Mouse (Mus musculus): ENCODE data around the gene Hist1h4c. TPM values are rescaled to one million over a fixed set of nuclear protein-coding genes. Genes with fewer than 3 reads are reported as not detected.
"Not testable (repeated sequence)": the region's sequence is repeated elsewhere in the genome, so short reads cannot be mapped to it uniquely, and the experiment has no call there.

Hist1h4c gene
- polyA plus RNA-seq (2015; fragmentation: Nextera tagmentation; extraction: Ambion mirVana) = 5.1 and 5.8 TPM in 2 replicates

DNA sequence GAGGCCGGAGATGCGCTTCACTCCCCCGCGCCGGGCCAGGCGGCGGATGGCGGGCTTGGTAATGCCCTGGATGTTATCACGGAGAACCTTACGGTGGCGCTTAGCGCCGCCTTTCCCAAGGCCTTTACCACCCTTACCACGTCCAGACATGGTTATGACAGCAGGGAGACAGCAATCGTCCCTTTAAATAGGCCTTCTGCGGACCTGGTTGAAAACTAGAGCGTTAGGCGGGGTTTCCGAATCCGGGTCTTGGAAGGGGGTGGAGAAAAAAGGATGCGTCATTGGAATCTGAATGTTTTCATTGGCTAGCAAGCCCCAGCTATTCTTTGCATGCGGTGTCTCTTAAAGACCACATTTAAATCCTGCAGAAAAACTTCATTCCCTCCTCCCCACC lies at the start of gene Hist1h4c:
Gene Hist1h4c (minus strand): TSS at position 155 of the 394 bp plus-strand sequence.
- Histone ChIP-seq H3K9ac (replicated peaks) (peak within 1 kb of the TSS; percentile 73), H3K4me3 (replicated peaks) (peak within 1 kb of the TSS; percentile 50), H3K27ac (peak within 1 kb of the TSS; percentile 90), H3K27me3 (no peaks in the 10 kb centered on the region), H3K9me3 (no peaks in the 10 kb centered on the region), H3K36me3 (no peaks in the 10 kb centered on the region), H3K4me2 (replicated peaks) (peak within 1 kb of the TSS; percentile 83), H3K4me1 (replicated peaks) (peaks cover 11% of the 10 kb centered on the region)
- under 1% methylated on average over 21 of the region's 22 CpGs for WGBS
- peak; percentile 97 for ATAC-seq

DNA sequence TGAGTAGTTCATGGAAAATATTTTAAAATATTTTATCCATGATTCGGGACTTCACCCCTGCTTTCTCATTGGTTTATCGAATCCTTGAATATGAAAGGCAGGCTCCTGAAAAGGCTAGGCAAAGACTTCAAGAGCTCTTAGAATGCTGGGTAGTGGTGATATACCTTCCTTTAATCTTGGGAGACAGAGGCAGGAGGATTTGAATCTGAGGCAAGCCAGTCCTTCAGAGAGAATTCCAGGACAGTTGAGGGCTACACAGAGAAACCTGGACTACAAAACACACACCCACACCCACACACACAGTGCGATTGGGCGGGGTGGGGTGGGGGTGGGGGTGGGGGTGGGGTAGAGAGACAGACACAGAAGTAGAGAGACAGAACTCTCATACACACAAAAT lies 49.6 kb upstream of the Hist1h4c start:
- Histone ChIP-seq H3K4me1 (replicated peaks) (peaks cover 33% of the 10 kb centered on the region), H3K27me3 (no peaks in the 10 kb centered on the region), H3K27ac (peak overlapping the region; percentile 77), H3K9me3 (no peaks in the 10 kb centered on the region), H3K36me3 (no peaks in the 10 kb centered on the region), H3K4me3 (replicated peaks) (no peak overlapping the region), H3K4me2 (replicated peaks) (peak overlapping the region; percentile 66; the same call in 1 of the 2 replicates), H3K9ac (replicated peaks) (no peak overlapping the region; the same call in 1 of the 2 replicates)
- no peak for ATAC-seq
- 3% methylated on average over 4 of the region's 4 CpGs for WGBS

DNA sequence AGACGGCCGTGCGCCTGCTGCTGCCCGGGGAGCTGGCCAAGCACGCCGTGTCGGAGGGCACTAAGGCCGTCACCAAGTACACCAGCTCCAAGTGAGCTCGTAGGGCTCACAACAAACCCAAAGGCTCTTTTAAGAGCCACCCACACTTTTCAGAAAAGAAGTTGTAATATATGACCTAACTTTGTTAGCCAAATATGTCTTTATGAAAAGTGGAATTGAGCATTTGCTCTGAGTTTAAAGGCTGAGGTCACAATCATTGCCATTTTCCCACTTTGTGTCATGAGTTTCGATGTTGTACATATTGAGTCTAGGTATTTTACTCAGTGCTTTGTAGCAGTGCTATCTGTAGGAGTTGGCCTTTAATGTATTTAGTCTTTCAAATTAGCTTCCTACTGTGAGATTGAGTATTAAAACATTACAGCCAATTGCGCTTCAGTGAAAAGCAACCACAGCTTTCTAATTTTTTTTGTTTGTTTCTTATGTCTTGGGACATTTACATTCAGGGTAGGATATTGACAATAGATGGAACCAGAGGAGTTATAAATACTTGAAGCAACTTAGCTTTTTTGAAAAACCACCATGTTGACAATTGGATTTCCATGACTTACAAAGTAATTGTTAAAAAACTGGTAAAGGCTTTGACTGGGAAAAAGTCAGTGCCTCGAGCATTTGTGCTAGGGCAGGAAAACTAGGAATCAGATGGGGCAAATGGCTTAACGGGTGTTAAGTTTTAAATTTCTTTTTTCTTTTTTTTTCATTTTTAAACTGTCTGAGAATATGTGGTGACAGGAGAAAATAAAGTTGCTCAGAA lies 49.0 kb upstream of the Hist1h4c start:
- Histone ChIP-seq H3K9ac (replicated peaks) (peak overlapping the region; percentile 21), H3K4me3 (replicated peaks) (peak overlapping the region; percentile 39), H3K4me1 (replicated peaks) (peaks cover 29% of the 10 kb centered on the region), H3K4me2 (replicated peaks) (peak overlapping the region; percentile 66), H3K27me3 (no peaks in the 10 kb centered on the region), H3K27ac (peak overlapping the region; percentile 94), H3K9me3 (no peaks in the 10 kb centered on the region), H3K36me3 (no peaks in the 10 kb centered on the region)
- no peak; the same call in 1 of the 2 replicates for ATAC-seq
- WGBS = 2% methylated on average over 13 of the region's 13 CpGs

DNA sequence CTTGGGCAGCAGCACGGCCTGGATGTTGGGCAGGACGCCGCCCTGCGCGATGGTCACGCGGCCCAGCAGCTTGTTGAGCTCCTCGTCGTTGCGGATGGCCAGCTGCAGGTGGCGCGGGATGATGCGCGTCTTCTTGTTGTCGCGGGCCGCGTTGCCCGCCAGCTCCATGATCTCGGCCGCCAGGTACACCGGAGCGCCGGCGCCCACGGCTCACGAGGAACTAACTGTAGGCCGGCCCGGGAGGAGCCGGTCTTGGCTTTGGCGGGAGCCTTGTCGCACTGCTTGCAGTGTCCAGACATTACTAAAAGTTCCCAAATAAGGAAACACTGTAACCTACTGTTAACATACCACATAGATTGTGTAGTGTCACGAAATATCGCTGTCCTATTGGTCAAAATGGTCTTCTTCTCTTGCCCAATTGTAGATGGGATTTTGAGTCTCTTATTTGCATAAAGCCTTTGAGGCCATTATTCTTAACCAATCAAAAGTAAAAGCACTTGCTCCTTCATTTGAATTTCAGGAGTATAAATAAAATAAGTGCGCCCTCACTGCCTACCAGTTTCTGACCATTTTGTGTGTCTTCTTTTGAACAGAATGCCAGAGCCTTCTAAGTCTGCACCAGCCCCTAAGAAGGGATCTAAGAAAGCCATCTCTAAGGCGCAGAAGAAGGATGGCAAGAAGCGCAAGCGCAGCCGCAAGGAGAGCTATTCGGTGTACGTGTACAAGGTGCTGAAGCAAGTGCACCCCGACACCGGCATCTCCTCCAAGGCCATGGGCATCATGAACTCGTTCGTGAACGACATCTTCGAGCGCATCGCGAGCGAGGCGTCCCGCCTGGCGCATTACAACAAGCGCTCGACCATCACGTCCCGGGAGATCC lies 48.2 kb upstream of the Hist1h4c start, which contains the start of gene Hist1h2bb:
Gene Hist1h2bb (plus strand): TSS at position 534 of the 880 bp plus-strand sequence.
- peak; percentile 95 for ATAC-seq
- Histone ChIP-seq H3K4me3 (replicated peaks) (peak within 1 kb of the TSS; percentile 39), H3K4me2 (replicated peaks) (peak within 1 kb of the TSS; percentile 66), H3K9ac (replicated peaks) (peak within 1 kb of the TSS; percentile 50), H3K4me1 (replicated peaks) (peaks cover 26% of the 10 kb centered on the region), H3K27ac (peak within 1 kb of the TSS; percentile 94)
- under 1% methylated on average over 40 of the region's 58 CpGs for WGBS
- H3K9me3 ChIP-seq, H3K27me3 ChIP-seq, H3K36me3 ChIP-seq: not testable (repeated sequence)

- under 1% methylated on average over 25 of the region's 28 CpGs for WGBS
- no peaks in the 10 kb centered on the region for H3K36me3 ChIP-seq
- peak within 1 kb of the TSS; percentile 66 for H3K4me2 ChIP-seq (replicated peaks)
- peak within 1 kb of the TSS; percentile 50 for H3K9ac ChIP-seq (replicated peaks)
- H3K27ac ChIP-seq = peak within 1 kb of the TSS; percentile 94
- ATAC-seq = peak; percentile 58
- no peaks in the 10 kb centered on the region for H3K27me3 ChIP-seq
- peaks cover 25% of the 10 kb centered on the region for H3K4me1 ChIP-seq (replicated peaks)
- peak within 1 kb of the TSS; percentile 39 for H3K4me3 ChIP-seq (replicated peaks)
- H3K9me3 ChIP-seq = no peaks in the 10 kb centered on the region
Observed at GRCm38 (mm10) chr13:23745381-23746161, 47.3 kb upstream of the Hist1h4c start, which contains the start of gene Hist1h3c. Hist1h3c (minus strand) TSS chr13:23745602.

DNA sequence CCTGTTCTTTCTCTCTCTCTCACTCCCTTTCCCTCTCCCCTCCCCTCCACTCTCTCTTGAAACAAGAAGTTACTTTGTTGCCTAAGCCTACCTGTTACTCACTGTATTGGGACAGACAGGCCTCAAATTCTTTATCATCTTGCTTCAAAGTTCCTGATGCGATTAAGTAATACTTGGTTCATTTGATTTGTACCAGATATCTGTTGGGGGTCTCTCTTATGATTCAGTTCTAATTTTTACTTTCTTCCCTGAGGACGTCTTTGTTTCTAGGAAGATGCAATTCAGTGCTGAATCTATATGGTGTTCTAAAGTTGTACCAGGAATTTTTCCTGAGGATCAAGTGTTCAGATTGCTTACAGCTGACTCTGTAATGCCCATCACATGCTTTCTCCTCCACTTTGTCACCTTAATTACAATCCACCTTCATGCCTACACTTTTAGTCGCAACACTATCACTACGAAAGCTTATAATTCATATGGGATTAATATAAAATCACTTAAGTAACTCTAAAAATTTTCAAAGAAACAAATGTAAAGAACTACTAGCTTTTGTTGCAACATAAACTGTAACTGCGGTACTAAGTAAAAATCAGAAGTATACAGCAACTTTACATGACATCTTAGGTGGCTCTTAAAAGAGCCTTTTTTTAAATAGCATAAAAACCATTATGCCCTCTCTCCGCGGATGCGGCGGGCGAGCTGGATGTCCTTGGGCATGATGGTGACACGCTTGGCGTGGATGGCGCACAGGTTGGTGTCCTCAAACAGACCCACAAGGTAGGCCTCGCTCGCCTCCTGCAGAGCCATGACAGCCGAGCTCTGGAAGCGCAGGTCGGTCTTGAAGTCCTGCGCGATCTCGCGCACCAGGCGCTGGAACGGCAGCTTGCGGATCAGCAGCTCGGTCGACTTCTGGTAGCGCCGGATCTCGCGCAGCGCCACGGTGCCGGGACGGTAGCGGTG lies 46.4 kb upstream of the Hist1h4c start:
- WGBS = 2% methylated on average over 15 of the region's 36 CpGs

GRCm38 (mm10) chr13:23743963-23744362 lies 45.7 kb upstream of the Hist1h4c start:
- peaks cover 41% of the 10 kb centered on the region for H3K4me1 ChIP-seq (replicated peaks)
- peak overlapping the region; percentile 66; the same call in 1 of the 2 replicates for H3K4me2 ChIP-seq (replicated peaks)
- peak overlapping the region; percentile 19; the same call in 1 of the 2 replicates for H3K27ac ChIP-seq
- no peak overlapping the region for H3K9ac ChIP-seq (replicated peaks)
- H3K9me3 ChIP-seq = no peaks in the 10 kb centered on the region
- no peaks in the 10 kb centered on the region for H3K36me3 ChIP-seq
- ATAC-seq = no peak
- no peaks in the 10 kb centered on the region for H3K27me3 ChIP-seq
- H3K4me3 ChIP-seq (replicated peaks) = peak overlapping the region; percentile 39; the same call in 1 of the 2 replicates
- 39% methylated on average over 4 of the region's 4 CpGs for WGBS

More for the DNA sequence above, 46.4 kb upstream of the Hist1h4c start:
- peak overlapping the region; percentile 66 for H3K4me2 ChIP-seq (replicated peaks)
- peak overlapping the region; percentile 39; the same call in 1 of the 2 replicates for H3K9ac ChIP-seq (replicated peaks)
- H3K4me1 ChIP-seq (replicated peaks) = peaks cover 34% of the 10 kb centered on the region
- peak overlapping the region; percentile 39 for H3K4me3 ChIP-seq (replicated peaks)
- H3K36me3 ChIP-seq = no peaks in the 10 kb centered on the region
- H3K9me3 ChIP-seq = no peaks in the 10 kb centered on the region
- no peaks in the 10 kb centered on the region for H3K27me3 ChIP-seq
- H3K27ac ChIP-seq = peak overlapping the region; percentile 19; the same call in 1 of the 2 replicates
- ATAC-seq = no peak

DNA sequence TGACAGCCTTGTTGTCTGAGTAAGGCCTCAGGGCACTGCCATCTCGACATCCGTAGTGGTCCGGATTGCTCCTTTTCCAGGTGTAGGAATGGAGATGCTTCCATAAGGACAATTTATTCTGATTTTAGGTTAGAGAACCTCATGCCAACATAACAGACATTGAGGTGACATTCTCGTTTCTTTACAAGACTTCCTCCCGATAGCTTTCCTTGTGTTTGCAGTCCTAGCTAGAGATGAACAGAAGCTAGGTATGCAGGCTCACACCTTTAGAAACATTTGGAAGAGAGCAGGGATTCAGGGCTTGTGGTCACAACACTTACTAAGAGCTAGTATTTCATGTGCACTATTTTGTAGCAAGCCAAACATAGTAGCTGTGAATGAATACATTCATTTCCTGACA lies 45.0 kb upstream of the Hist1h4c start:
- no peak overlapping the region for H3K4me3 ChIP-seq (replicated peaks)
- no peaks in the 10 kb centered on the region for H3K9me3 ChIP-seq
- H3K27ac ChIP-seq = no peak overlapping the region
- ATAC-seq = no peak
- no peak overlapping the region for H3K9ac ChIP-seq (replicated peaks)
- H3K4me1 ChIP-seq (replicated peaks) = peaks cover 41% of the 10 kb centered on the region
- no peak overlapping the region for H3K4me2 ChIP-seq (replicated peaks)
- H3K36me3 ChIP-seq = no peaks in the 10 kb centered on the region
- no peaks in the 10 kb centered on the region for H3K27me3 ChIP-seq
- 80% methylated on average over 5 of the region's 5 CpGs for WGBS

DNA sequence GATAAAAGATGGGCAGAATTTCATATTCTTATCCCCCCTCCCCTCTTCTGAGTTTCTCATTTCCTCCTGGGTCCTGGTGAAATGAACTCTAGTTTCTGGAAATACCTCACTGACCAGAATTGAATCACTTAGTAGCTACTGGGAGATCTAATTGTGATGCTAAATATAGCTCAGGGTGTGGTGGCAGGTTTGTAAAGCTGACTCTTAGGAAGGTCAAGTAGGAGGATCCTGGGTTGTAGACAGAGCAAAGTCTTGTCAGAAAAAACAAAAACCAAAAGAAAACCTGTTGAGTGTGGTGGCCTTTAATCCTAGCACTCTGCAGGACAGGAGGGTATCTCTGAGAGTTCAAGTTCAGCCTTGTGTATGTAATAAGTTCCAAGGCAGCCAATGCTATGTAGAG lies 43.8 kb upstream of the Hist1h4c start:
- no peak overlapping the region for H3K9ac ChIP-seq (replicated peaks)
- no peaks in the 10 kb centered on the region for H3K9me3 ChIP-seq
- no peaks in the 10 kb centered on the region for H3K27me3 ChIP-seq
- H3K4me3 ChIP-seq (replicated peaks) = no peak overlapping the region
- H3K4me1 ChIP-seq (replicated peaks) = peaks cover 35% of the 10 kb centered on the region
- no peak overlapping the region for H3K4me2 ChIP-seq (replicated peaks)
- no peak for ATAC-seq
- no peaks in the 10 kb centered on the region for H3K36me3 ChIP-seq
- H3K27ac ChIP-seq = no peak overlapping the region

DNA sequence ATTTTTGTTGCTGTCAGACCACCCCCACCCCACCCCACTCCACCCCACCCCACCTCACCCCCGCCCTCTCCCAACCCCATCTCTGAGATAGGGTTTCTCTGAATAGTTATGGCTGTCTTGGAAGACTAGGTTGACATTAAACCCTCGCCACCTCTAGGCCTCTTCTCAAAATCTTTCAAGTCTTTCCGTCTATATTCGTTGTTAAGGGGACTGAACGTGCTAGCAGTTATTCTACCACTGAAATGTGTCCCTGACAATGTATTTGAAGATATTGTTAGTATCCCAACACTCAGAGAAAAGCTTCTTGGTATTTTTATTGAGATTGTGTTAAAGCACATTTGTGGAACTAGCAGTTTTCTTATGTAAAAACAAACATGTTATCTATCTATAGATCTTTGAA lies 42.7 kb upstream of the Hist1h4c start:
- Histone ChIP-seq H3K36me3 (no peaks in the 10 kb centered on the region), H3K4me1 (replicated peaks) (peaks cover 33% of the 10 kb centered on the region), H3K9ac (replicated peaks) (no peak overlapping the region), H3K27me3 (no peaks in the 10 kb centered on the region), H3K9me3 (no peaks in the 10 kb centered on the region), H3K4me2 (replicated peaks) (peak overlapping the region; percentile 100; the same call in 1 of the 2 replicates), H3K4me3 (replicated peaks) (no peak overlapping the region), H3K27ac (no peak overlapping the region)
- ATAC-seq = no peak
- WGBS = 64% methylated on average over 5 of the region's 5 CpGs
